Mouse (Mus musculus) testis, adult 2 months (tissue): ENCODE results near the gene Srp54b. TPM values are rescaled to one million over a fixed set of nuclear protein-coding genes. Genes with fewer than 3 reads are reported as not detected.
"Not testable (repeated sequence)": the region's sequence is repeated elsewhere in the genome, so short reads cannot be mapped to it uniquely, and the experiment has no call there.

Source experiments
- H3K27ac ChIP-seq: fragments of 200-500 bp; 2 replicates; pipeline ENCODE4 v1.5.1; 2012; ENCODE audit warnings: low read depth, low read length; ENCODE audit not compliant: control insufficient read depth, insufficient read depth
- H3K27me3 ChIP-seq: fragments of 200-500 bp; 2 replicates; pipeline ENCODE4 v1.6.1; 2012; ENCODE audit warnings: mild to moderate bottlenecking, low read length, moderate library complexity; ENCODE audit not compliant: control insufficient read depth, insufficient read depth
- H3K36me3 ChIP-seq: fragments of 200-500 bp; 2 replicates; pipeline ENCODE4 v1.6.1; 2012; ENCODE audit warnings: mild to moderate bottlenecking, low read length; ENCODE audit not compliant: control insufficient read depth, insufficient read depth
- H3K4me1 ChIP-seq: fragments of 200-500 bp; 2 replicates; pipeline ENCODE4 v1.6.1; 2012; ENCODE audit warnings: low read length; ENCODE audit not compliant: control insufficient read depth, insufficient read depth
- H3K4me3 ChIP-seq: fragments of 200-500 bp; 2 replicates; pipeline ENCODE4 v1.5.1; 2012; ENCODE audit warnings: low read depth, mild to moderate bottlenecking, low read length, moderate library complexity, mixed read lengths; ENCODE audit not compliant: control insufficient read depth
- polyA plus RNA-seq: library from polyadenylated mRNA; depleted of rRNA; stranded (reverse); fragments of >200 nt; gene quantifications from 2 replicates; pipeline ENCODE4 v1.2.3, GENCODE M21; 2012; rRNA removed

The Srp54b gene
- polyA plus RNA-seq, 1 experiment: 31.5 TPM

DNA sequence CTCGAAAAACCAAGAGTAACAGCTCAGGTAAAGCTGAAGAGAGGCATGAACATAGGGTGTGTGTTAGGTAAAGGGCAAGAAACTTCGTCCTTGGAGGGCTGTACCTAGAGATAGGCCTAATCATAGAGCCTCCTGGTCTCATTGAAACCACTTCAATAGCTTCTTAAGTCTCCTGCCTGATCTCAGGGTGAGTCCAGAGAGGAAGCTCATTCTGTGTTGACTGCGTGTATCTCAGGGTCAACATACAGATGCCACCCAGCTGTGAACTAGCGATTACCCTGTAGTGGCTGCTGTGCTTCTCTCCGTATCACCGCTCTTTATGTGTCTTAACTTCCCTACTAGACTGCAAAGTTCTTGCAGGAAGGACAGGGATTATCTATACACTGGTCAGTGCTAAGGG, 58.0 kb downstream of the Srp54b start:
- H3K36me3 ChIP-seq, H3K27me3 ChIP-seq, H3K4me3 ChIP-seq, H3K27ac ChIP-seq, H3K4me1 ChIP-seq: not testable (repeated sequence)

DNA sequence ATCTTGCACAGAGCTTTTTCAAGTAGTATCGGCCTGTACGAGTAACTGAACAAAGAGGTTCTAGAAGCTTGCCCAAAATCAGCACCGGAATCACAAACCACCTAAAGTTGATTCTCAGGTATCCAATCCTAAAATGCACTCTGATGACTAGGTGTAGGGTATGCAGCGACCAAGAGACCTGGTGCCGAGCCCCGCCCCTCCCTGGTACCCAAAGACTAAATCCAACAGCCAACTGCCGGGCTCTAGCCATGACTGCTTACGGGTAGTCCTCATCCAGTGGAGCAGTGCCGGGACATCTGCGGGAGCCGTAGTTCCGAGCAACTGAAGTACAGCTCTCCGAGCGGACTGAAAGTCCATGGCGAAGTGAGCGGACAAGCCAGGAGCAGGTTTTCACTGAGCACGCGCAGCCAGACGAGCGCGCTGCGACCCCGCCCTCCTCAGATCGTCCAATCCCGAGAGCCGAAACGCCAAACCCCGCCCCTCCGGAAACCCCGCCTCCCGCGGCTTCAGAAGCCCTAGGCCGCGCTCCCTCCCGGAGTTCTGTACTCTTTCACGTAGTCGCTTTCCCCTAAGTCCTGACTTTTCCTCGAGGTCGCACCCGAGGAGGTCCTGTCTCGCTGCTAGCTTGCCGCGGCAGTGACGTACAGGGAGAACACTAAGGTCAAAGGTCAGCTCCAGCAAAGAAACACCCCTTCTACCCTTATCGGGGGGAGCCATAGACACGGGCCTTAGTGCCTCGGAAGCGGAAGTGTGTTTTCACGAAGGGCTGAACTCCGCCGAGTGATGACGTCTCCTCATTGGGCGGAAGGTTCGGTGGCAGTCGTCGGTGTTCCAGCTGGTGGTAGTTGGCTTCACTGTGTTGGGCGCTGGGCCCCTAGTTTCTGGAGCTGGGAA, 75.0 kb downstream of the Srp54b start, which contains the start of gene Srp54c:
Gene Srp54c, plus strand, starts transcription at position 543 of the 894 bp plus-strand sequence.
- H3K4me3 ChIP-seq: peak within 1 kb of the TSS; percentile 76

DNA sequence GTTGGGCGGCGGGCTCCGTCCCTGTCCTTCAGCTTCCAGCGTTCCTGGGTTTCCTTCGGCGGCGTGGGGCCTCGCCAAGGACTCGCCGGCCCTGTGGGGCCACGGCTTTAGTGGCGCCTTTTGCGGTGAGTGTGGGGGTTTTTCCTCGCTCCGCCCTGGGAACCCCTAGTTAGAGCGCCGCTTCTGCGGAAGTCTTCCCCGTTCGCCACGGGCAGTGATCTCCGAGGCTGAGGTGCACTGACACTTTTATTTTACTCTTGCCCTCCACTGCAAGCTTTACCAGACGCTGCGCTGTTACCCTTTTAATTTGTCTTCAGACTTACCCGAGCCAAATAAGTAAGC, 75.6 kb downstream of the Srp54b start:
- H3K27me3 ChIP-seq, H3K27ac ChIP-seq, H3K4me1 ChIP-seq, H3K36me3 ChIP-seq: not testable (repeated sequence)
- H3K4me3 ChIP-seq: peak overlapping the region; percentile 76

More for the DNA sequence above, 75.0 kb downstream of the Srp54b start, which contains the start of gene Srp54c:
- H3K4me1 ChIP-seq, H3K36me3 ChIP-seq, H3K27me3 ChIP-seq, H3K27ac ChIP-seq: not testable (repeated sequence)

Other genes with a start within 250 kb of the Srp54b start
- gene Gm20403, start 168.6 kb upstream of the Srp54b start, polyA plus RNA-seq: not detected in 2 replicates
- gene Baz1a, start 140.8 kb upstream of the Srp54b start, polyA plus RNA-seq: 50.0 and 51.8 TPM in 2 replicates
- 6.9 and 8.6 TPM in 2 replicates for gene 2700097O09Rik, start 75.0 kb upstream of the Srp54b start, polyA plus RNA-seq
- gene Srp54a, start 74.8 kb upstream of the Srp54b start, polyA plus RNA-seq: 19.5 and 20.1 TPM in 2 replicates
- 29.4 and 39.8 TPM in 2 replicates for gene Fam177a, start 30.6 kb upstream of the Srp54b start, polyA plus RNA-seq
- gene 1700047I17Rik2, start 44.5 kb downstream of the Srp54b start, polyA plus RNA-seq: not detected in 2 replicates
- gene Srp54c, start 75.1 kb downstream of the Srp54b start, polyA plus RNA-seq: 29.0 and 38.4 TPM in 2 replicates
- gene 1110008L16Rik, start 144.5 kb downstream of the Srp54b start, polyA plus RNA-seq: 5.0 and 5.8 TPM in 2 replicates
- gene Ppp2r3c, start 147.9 kb downstream of the Srp54b start, polyA plus RNA-seq: 8.9 and 10.2 TPM in 2 replicates
- 448 and 538 TPM in 2 replicates for gene Psma6, start 229.1 kb downstream of the Srp54b start, polyA plus RNA-seq